Mouse (Mus musculus): Measurements from ENCODE around the gene Zfp534. TPM values are rescaled to one million over a fixed set of nuclear protein-coding genes. Genes with fewer than 3 reads are reported as not detected.

The Zfp534 gene
- polyA plus RNA-seq, 1 experiment from 2014 or later = not detected

Other genes starting within 250 kb of the Zfp534 start
- gene Zfp982, start 210.1 kb downstream of the Zfp534 start, polyA plus RNA-seq (2014; fragmentation: Nextera tagmentation; extraction: Ambion mirVana) = 5.3 and 6.5 TPM in 2 replicates
- gene Gm16503, start 162.3 kb downstream of the Zfp534 start, polyA plus RNA-seq (2014; fragmentation: Nextera tagmentation; extraction: Ambion mirVana) = 0.72 and 0.79 TPM in 2 replicates
- gene Zfp985, start 149.3 kb downstream of the Zfp534 start, polyA plus RNA-seq (2014; fragmentation: Nextera tagmentation; extraction: Ambion mirVana) = 0.30 TPM in 1 of 2 replicates, not detected in the other
- gene Zfp979, start 60.0 kb downstream of the Zfp534 start, polyA plus RNA-seq (2014; fragmentation: Nextera tagmentation; extraction: Ambion mirVana) = 1.8 and 3.6 TPM in 2 replicates
- 4.5 and 4.8 TPM in 2 replicates for gene Zfp984, start 107.2 kb upstream of the Zfp534 start, polyA plus RNA-seq (2014; fragmentation: Nextera tagmentation; extraction: Ambion mirVana)
- 8.7 and 10.9 TPM in 2 replicates for gene Zfp933, start 145.8 kb upstream of the Zfp534 start, polyA plus RNA-seq (2014; fragmentation: Nextera tagmentation; extraction: Ambion mirVana)
- gene Miip, start 166.3 kb upstream of the Zfp534 start, polyA plus RNA-seq (2014; fragmentation: Nextera tagmentation; extraction: Ambion mirVana) = 25.4 and 37.2 TPM in 2 replicates
- 4.9 and 8.7 TPM in 2 replicates for gene Fv1, start 166.4 kb upstream of the Zfp534 start, polyA plus RNA-seq (2014; fragmentation: Nextera tagmentation; extraction: Ambion mirVana)
- 56.9 and 77.2 TPM in 2 replicates for gene Mfn2, start 202.2 kb upstream of the Zfp534 start, polyA plus RNA-seq (2014; fragmentation: Nextera tagmentation; extraction: Ambion mirVana)
- gene Plod1, start 234.2 kb upstream of the Zfp534 start, polyA plus RNA-seq (2014; fragmentation: Nextera tagmentation; extraction: Ambion mirVana) = 13.5 and 20.7 TPM in 2 replicates
- gene 2510039O18Rik, start 238.3 kb upstream of the Zfp534 start, polyA plus RNA-seq (2014; fragmentation: Nextera tagmentation; extraction: Ambion mirVana) = 15.5 and 15.8 TPM in 2 replicates